Mouse (Mus musculus) lung, embryonic 16.5 days (tissue): ENCODE data around the gene Sdhc. TPM values are rescaled to one million over a fixed set of nuclear protein-coding genes. Genes with fewer than 3 reads are reported as not detected.
A peak's percentile ranks its signal among the peaks of the same experiment; 100 is the strongest.

ENCODE experiments used
- ATAC-seq: fragments of 200-750 bp; cut with Nextera tagmentation; 2 replicates; pipeline ENCODE4 v1.8.0; 2017; ENCODE audit warnings: low read depth, mild to moderate bottlenecking, moderate library complexity
- H3K27ac ChIP-seq: fragments of 300-500 bp; sonication (generic); 2 replicates; pipeline ENCODE4 v1.5.1; 2014; ENCODE audit warnings: mild to moderate bottlenecking, control low read depth, low read length
- H3K27me3 ChIP-seq: fragments of 300-500 bp; sonication (generic); 2 replicates; pipeline ENCODE4 v1.6.1; 2014; ENCODE audit warnings: low read depth, low read length, mixed read lengths; ENCODE audit not compliant: control insufficient read depth, insufficient read depth
- H3K36me3 ChIP-seq: fragments of 300-500 bp; sonication (generic); 2 replicates; pipeline ENCODE4 v1.6.1; 2014; ENCODE audit warnings: low read length; ENCODE audit not compliant: control insufficient read depth, insufficient read depth
- H3K4me1 ChIP-seq: fragments of 300-500 bp; sonication (generic); replicated peaks from 2 replicates; pipeline ENCODE4 v1.6.1; 2014; ENCODE audit warnings: low read length, mixed read lengths; ENCODE audit not compliant: control insufficient read depth, insufficient read depth
- H3K4me2 ChIP-seq: fragments of 300-500 bp; sonication (generic); 2 replicates; pipeline ENCODE4 v1.6.1; 2014; ENCODE audit warnings: low read depth, low read length, control low read depth
- H3K4me3 ChIP-seq: fragments of 300-500 bp; sonication (generic); 2 replicates; pipeline ENCODE4 v1.5.1; 2014; ENCODE audit warnings: mild to moderate bottlenecking, low read length, control low read depth
- H3K9ac ChIP-seq: fragments of 300-500 bp; sonication (generic); 2 replicates; pipeline ENCODE4 v1.6.1; 2014; ENCODE audit warnings: low read length, control low read depth
- H3K9me3 ChIP-seq: fragments of 300-500 bp; sonication (generic); 2 replicates; pipeline ENCODE4 v1.6.1; 2016; ENCODE audit warnings: low read length; ENCODE audit not compliant: control insufficient read depth
- WGBS: fragments of 180-500 bp; shearing (Covaris S2); extraction: QIAGEN DNeasy Blood & Tissue Kit; methylation state at CpG from one replicate; pipeline ENCODE4 v1.1.7; 2014; 5-methylcytosine and 5-hydroxymethylcytosine counted together
- polyA plus RNA-seq: library from polyadenylated mRNA; unstranded; fragments of >200 nt; fragmentation: Nextera tagmentation; extraction: Ambion mirVana; gene quantifications from 2 replicates; pipeline ENCODE4 v1.2.1, GENCODE M21; 2015

Gene Sdhc
- polyA plus RNA-seq, 1 experiment from 2014 or later = 285 TPM

DNA sequence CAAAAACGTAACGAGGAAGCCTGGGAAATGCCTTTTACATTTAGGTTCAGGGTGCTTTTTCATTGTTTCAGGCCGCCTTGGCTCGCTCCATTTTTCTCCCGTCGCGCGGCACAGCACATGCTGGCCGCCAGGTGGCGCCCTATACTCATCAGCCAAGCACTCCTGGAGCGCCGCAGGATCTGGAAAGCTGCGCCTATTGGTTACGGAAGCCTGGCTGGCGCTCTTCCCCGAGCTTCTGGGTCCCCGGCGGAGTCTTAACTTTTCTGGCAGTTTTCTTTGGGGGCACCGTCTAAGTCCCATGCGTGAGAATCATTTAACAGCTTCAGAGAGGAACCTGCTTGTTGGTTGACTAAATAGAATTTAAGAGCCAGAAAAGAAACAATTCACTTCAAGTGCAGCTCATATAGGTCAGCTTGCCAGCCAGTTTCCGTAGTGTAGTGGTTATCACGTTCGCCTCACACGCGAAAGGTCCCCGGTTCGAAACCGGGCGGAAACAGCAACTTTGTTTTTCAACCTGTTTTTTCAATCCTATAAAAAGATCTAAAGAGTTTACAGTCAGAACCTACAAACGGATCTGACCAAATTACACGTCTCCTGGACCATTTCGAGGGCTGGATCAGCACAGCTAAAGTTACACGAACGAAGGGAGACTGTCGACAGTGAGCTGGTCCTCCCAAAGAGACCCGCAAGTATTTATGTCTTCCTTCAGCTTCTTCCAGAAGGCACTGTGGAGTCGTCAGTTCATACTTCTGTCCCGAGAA, 39.2 kb downstream of the Sdhc start:
- Histone ChIP-seq H3K4me1 (peaks cover 10% of the 10 kb centered on the region), H3K4me2 (peak overlapping the region; percentile 58), H3K36me3 (no peaks in the 10 kb centered on the region), H3K27ac (peak overlapping the region; percentile 70), H3K9me3 (no peaks in the 10 kb centered on the region), H3K4me3 (peak overlapping the region; percentile 58), H3K27me3 (no peaks in the 10 kb centered on the region), H3K9ac (peak overlapping the region; percentile 67)
- peak; percentile 92 for ATAC-seq
- WGBS = under 1% methylated on average over 38 of the region's 38 CpGs

DNA sequence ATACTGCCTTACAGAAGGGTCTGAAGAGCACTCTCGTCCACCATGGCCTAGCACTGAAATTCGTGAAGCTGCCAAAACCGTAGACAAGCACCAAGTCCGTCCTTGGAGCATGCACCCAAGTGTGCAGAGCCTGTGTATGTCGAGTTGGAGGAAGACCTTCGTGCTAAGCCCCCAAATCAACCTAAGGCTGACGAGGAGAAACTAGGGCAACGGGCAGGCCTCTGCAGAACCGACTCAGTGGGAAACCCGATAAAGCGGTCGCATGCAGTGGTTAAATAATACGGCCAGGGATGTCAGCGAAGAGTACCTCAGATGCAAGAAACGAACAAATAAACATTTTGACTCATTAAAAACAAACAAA, 39.8 kb downstream of the Sdhc start:
- Histone ChIP-seq H3K4me3 (peak overlapping the region; percentile 58), H3K36me3 (no peaks in the 10 kb centered on the region), H3K27ac (peak overlapping the region; percentile 36; the same call in 1 of the 2 replicates), H3K4me1 (peaks cover 10% of the 10 kb centered on the region), H3K27me3 (no peaks in the 10 kb centered on the region), H3K9me3 (no peaks in the 10 kb centered on the region), H3K4me2 (peak overlapping the region; percentile 58), H3K9ac (peak overlapping the region; percentile 67)
- peak; percentile 29 for ATAC-seq
- 9% methylated on average over 15 of the region's 15 CpGs for WGBS

DNA sequence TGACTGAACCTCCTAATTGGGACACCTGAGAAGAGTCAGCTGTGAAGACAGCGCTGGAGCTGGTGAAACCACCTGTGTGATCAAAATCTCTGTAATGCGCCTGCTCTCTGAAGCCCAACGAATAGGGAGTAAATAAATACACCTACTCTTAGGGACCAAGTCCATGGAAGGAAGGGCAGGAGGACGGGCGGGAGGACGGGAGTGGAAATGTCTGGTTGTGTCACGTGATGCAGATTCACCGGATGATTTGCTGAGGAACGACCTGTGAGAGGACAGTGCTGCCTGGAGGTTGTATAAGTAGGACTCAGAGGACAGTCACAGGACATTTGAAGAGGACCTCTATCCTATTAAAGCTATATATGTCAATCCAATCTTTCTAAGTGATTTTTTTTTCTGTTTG, 40.8 kb downstream of the Sdhc start:
- Histone ChIP-seq H3K36me3 (no peaks in the 10 kb centered on the region), H3K4me3 (no peak overlapping the region), H3K9me3 (no peaks in the 10 kb centered on the region), H3K27ac (no peak overlapping the region), H3K4me1 (peaks cover 10% of the 10 kb centered on the region), H3K4me2 (no peak overlapping the region), H3K9ac (no peak overlapping the region), H3K27me3 (no peaks in the 10 kb centered on the region)
- ATAC-seq = no peak
- 40% methylated on average over 9 of the region's 9 CpGs for WGBS

DNA sequence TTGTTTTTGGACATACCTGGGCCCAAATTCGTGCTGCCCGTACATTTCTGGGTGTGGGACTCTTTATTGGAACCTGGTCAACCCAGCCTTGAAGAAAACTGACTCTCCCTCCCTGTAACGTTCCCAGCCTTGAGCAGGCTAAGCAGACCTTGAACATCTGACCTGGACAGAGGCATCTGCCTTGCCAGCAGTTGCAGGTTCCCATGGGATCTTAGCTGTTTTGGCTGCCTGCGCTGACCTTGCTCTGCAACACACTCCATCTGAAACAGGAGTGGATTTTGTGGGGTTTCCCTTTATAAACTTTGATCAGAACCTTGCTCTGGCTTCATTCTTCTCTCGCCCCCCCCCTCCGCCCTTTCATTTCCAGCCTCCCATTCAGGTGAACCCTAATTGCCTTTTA, 45.2 kb downstream of the Sdhc start:
- Histone ChIP-seq H3K4me2 (no peak overlapping the region), H3K36me3 (no peaks in the 10 kb centered on the region), H3K27me3 (no peaks in the 10 kb centered on the region), H3K4me3 (no peak overlapping the region), H3K9ac (no peak overlapping the region), H3K9me3 (no peaks in the 10 kb centered on the region), H3K27ac (no peak overlapping the region), H3K4me1 (peaks cover 4% of the 10 kb centered on the region)
- 76% methylated on average over 6 of the region's 6 CpGs for WGBS
- no peak for ATAC-seq

DNA sequence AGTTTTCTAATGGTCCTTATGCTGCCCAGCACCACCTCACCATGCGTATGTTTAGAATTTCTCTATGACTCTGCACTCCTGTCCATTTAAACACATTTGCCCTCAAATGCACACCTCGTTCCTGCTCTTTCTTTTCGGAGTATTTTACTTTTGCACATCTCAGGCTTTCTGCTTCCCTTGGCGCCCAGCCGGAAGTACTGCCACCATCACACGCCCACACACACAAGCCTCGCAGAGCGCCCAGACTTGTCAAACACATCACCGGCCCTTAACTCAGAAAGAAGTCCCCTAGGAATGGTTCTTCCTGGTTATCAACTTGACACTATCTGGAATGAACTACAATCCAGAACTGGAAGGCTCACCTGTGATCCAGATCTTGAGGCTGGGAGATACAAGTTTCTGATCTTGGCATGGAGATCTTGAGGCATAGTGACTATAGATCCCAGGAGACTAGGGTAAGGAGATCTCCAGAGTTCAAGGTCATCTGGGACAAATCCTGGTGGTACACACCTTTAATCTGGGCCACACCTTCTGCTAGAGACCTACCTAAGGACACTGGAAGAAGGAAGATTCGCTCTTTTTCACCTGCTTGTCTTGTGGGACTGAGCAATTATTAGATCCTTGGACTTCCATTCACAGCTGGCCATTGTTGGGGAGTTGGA, 47.1 kb downstream of the Sdhc start:
- Histone ChIP-seq H3K27ac (no peak overlapping the region), H3K4me1 (peaks cover 4% of the 10 kb centered on the region), H3K9me3 (no peaks in the 10 kb centered on the region), H3K4me3 (peak overlapping the region; percentile 80), H3K4me2 (peak overlapping the region; percentile 77), H3K9ac (no peak overlapping the region), H3K36me3 (no peaks in the 10 kb centered on the region), H3K27me3 (no peaks in the 10 kb centered on the region)
- ATAC-seq = peak; percentile 6; the same call in 1 of the 2 replicates
- WGBS = 10% methylated on average over 10 of the region's 10 CpGs

DNA sequence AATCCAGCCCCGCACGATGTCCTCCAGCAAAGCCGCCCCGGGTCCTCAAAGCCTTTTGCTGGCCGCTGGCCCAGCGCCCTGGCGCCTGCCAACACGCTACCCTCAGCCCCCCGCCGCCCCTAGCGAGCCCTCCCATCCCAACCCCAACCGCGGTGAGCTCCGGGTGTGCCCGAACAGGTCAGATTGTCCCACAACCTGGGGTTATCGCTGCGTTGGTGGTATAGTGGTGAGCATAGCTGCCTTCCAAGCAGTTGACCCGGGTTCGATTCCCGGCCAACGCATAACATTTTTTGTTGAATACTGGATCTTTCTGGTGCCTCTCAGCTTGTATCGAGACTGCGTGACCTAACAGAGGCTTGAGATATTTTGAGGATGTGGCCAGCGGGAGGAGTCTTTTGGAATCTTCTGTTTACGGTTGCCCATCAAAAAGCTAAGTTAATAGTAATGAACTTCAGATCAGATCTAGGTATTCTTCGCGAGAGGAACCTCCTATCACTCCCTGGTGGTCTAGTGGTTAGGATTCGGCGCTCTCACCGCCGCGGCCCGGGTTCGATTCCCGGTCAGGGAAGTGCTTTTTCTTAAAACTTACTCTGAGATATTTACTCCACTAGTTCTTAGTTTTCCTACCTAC, 47.7 kb downstream of the Sdhc start:
- peaks cover 4% of the 10 kb centered on the region for H3K4me1 ChIP-seq
- under 1% methylated on average over 35 of the region's 35 CpGs for WGBS
- peak overlapping the region; percentile 68 for H3K9ac ChIP-seq
- peak overlapping the region; percentile 80 for H3K4me3 ChIP-seq
- no peaks in the 10 kb centered on the region for H3K27me3 ChIP-seq
- H3K36me3 ChIP-seq = no peaks in the 10 kb centered on the region
- H3K4me2 ChIP-seq = peak overlapping the region; percentile 77
- H3K9me3 ChIP-seq = no peaks in the 10 kb centered on the region
- H3K27ac ChIP-seq = peak overlapping the region; percentile 49
- ATAC-seq = peak; percentile 93

DNA sequence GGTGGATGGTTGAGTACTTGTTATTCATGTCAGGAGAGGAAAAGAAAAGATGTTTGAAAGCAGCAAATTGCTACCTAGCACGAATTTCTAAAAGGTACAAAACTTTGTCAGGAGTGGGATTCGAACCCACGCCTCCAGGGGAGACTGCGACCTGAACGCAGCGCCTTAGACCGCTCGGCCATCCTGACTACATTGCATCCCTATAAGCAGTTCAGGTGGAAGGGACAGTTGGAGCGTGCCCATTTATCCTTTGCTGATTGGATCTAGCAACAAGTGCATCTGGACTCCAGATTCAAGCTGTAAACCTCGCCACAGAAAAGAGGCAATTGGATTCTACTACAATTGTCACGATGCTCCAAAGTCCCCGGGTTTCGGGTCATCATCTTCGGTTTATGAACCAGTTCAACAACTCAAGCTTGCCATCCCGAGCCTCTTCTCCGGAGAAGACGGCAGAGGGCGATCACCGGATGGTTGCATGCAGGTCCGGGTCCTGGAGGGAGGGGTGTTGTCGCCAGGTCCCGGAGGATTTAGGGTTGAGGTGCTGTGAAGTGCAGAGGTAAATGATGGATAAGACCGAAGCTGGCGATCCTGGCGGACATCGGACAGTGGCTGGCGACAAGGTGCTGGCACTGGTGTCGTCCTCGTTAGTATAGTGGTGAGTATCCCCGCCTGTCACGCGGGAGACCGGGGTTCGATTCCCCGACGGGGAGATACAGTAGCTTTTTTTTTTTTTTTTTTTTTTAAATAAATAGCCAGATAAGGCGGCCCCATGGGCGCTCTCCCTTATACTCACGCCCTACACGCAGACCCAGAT, 48.5 kb downstream of the Sdhc start:
- no peaks in the 10 kb centered on the region for H3K9me3 ChIP-seq
- H3K9ac ChIP-seq = peak overlapping the region; percentile 68
- peak; percentile 87 for ATAC-seq
- no peaks in the 10 kb centered on the region for H3K36me3 ChIP-seq
- H3K27me3 ChIP-seq = no peaks in the 10 kb centered on the region
- peaks cover 5% of the 10 kb centered on the region for H3K4me1 ChIP-seq
- 0% methylated on average over 40 of the region's 40 CpGs for WGBS
- H3K4me2 ChIP-seq = peak overlapping the region; percentile 77
- peak overlapping the region; percentile 80 for H3K4me3 ChIP-seq
- peak overlapping the region; percentile 49 for H3K27ac ChIP-seq

DNA sequence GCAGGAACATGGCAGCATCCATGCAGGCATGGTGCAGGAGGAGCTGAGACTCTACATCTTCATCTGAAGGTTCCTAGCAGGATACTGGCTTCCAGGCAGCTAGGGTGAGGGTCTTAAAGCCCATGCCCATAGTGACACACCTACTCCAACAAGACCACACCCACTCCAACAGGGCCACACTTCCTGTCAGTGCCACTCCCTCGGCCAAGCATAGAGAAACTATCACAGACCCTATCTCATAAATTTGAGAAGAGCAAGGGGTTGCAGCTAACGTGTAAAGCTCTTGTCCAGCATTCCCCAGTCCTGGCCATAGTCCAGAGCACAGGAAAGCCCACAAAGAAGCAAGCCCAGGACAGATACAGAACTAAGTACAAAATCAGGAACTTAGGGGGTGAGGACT, 49.4 kb downstream of the Sdhc start:
- no peak overlapping the region for H3K9ac ChIP-seq
- no peak for ATAC-seq
- H3K4me2 ChIP-seq = no peak overlapping the region
- peaks cover 8% of the 10 kb centered on the region for H3K4me1 ChIP-seq
- H3K27ac ChIP-seq = no peak overlapping the region
- WGBS = 48% methylated on average over 2 of the region's 2 CpGs
- H3K36me3 ChIP-seq = no peaks in the 10 kb centered on the region
- H3K4me3 ChIP-seq = no peak overlapping the region
- no peaks in the 10 kb centered on the region for H3K27me3 ChIP-seq
- no peaks in the 10 kb centered on the region for H3K9me3 ChIP-seq

DNA sequence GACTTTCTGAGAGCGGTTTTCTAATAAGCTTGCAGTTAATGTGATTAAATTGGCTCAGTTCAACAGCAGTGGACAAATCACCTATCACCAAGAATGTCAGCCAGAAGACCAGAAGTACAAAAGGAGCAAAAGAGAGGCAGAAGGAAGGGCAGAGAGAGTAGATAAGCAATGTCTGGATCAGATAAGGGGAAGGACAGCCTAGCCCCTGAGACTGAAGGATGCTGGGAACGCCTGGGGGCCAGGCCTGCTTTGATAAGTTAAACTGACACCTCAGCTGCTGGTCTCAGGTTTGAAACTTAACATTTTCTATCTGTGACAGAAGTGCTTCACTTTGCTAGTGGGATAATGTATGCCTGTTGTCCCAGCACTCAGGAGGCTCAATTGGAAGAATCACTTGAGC, 52.8 kb downstream of the Sdhc start:
- ATAC-seq = no peak
- H3K9me3 ChIP-seq = no peaks in the 10 kb centered on the region
- no peak overlapping the region for H3K4me3 ChIP-seq
- H3K9ac ChIP-seq = no peak overlapping the region
- 25% methylated on average over 2 of the region's 2 CpGs for WGBS
- no peaks in the 10 kb centered on the region for H3K27me3 ChIP-seq
- no peaks in the 10 kb centered on the region for H3K36me3 ChIP-seq
- H3K4me1 ChIP-seq = peaks cover 4% of the 10 kb centered on the region; the same call in 1 of the 2 replicates
- H3K27ac ChIP-seq = no peak overlapping the region
- no peak overlapping the region for H3K4me2 ChIP-seq
